Mouse (Mus musculus): Measurements from ENCODE around the gene Nptx1. TPM values are rescaled to one million over a fixed set of nuclear protein-coding genes. Genes with fewer than 3 reads are reported as not detected.

Gene Nptx1
- polyA plus RNA-seq, 1 experiment from 2014 or later: 2.2 TPM

DNA sequence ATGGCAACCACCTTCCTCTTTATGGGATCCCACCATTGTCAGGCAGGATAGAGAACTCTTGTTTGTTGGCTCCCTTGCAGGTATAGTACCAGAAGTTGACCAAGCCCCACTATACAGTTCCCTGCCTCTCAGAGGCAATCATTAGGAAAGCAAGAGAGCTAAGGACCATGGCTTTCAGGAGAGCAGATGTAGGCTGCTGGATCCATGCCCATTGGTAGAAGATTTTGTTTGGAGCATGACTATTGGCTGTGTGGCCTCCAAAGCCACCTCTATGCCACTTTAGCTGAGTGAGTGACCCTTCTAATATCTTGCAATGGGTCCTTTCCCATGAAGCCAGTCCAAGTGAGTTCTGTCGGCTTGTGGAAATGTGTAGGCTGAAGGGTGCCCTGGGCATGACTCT lies 28.2 kb downstream of the Nptx1 start:
- H3K9ac ChIP-seq: no peak overlapping the region
- H3K4me1 ChIP-seq: peaks cover 15% of the 10 kb centered on the region
- whole genome bisulfite sequencing: 90% methylated on average over 1 of the region's 1 CpGs

DNA sequence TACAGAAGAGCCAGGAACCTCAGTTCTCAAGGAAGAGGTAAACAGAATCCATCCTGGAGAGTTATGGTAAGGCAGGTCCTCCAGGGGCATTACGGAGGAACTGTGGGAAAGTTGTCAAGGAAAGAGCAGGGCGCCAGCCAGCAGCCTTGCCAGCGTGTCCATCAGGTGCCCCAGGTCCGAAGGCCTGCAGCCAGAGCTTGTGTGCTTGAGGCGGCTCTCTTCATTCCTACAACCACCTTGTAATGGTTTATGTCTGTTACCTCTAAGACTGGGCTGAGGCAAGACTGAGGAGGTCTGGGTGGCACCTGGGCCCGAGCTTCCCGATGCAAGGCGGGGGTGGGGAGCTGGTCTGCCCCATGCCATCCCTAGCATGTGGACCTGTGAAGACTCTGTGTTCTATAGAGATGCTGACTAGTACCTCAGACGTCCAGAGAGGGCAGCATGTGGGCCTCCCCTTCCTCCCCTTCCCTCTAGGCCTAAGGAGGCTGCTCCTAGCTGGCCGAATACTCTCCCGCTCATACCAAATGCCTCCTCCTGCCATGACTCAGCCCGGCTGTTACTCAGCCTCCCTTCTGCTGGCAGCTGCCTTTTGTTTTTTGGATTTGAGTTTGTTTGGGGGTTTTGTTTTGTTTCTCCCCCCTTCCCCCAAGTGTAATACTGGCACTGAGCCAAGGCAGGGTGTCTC lies 30.7 kb downstream of the Nptx1 start:
- H3K9ac ChIP-seq: no peak overlapping the region
- H3K4me1 ChIP-seq: peaks cover 31% of the 10 kb centered on the region
- 66% methylated on average over 12 of the region's 12 CpGs for WGBS
- H3K9me3 ChIP-seq: peaks cover 4% of the 10 kb centered on the region; the same call in 1 of the 2 replicates
- H3K36me3 ChIP-seq: no peaks in the 10 kb centered on the region
- H3K27me3 ChIP-seq: peaks cover 34% of the 10 kb centered on the region
- no peak overlapping the region for H3K4me2 ChIP-seq (replicated peaks)
- H3K4me3 ChIP-seq: no peak overlapping the region
- no peak overlapping the region for H3K27ac ChIP-seq
- no peak for ATAC-seq (ENCODE audit: low FRiP score, low read depth)

More for the DNA sequence above, 28.2 kb downstream of the Nptx1 start:
- no peak overlapping the region for H3K4me3 ChIP-seq
- peaks cover 4% of the 10 kb centered on the region; the same call in 1 of the 2 replicates for H3K9me3 ChIP-seq
- ATAC-seq (ENCODE audit: low FRiP score, low read depth): no peak
- no peak overlapping the region for H3K4me2 ChIP-seq (replicated peaks)
- H3K27ac ChIP-seq: no peak overlapping the region
- H3K36me3 ChIP-seq: no peaks in the 10 kb centered on the region
- peaks cover 26% of the 10 kb centered on the region for H3K27me3 ChIP-seq

DNA sequence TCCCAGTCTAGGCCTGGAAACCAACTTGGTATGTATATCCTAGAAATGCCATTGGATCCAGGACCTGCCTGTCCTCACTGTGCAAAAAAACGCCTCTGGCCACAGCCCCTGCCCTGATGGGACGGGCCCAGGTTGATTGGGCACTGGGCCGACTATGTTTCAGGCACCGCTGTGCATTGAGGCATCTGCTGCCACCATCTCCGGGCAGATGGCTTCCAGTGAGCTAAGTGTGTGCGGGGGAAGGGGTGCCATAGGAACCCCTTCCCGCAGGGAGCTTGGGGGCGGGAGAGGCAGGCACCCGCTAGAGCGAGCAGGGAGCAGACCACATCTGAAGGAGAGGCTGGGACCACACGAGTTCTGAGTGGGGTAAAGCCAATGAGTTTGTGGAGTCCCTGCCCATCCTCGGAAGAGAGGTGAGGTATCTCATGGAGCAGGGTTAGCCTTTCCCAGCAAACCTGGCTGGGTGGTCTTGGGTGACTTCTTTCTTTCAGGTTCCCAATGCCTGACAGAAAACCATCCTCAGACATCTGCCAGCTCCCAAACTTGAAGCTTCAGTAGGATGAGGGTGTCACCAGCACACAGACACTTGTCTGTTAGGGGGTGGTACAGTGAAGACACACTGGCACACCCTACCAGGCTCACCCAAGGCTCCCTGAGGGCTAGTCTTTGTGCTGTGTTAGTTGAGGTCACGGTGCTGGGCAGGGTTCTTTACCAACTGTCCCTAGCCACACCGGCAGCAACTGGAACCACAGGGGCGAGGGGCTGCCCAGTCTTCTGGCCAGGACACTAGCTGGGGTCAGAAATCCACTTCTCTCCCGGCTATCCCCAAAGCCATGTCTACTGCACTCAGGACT lies 31.5 kb downstream of the Nptx1 start:
- Histone ChIP-seq H3K4me3 (no peak overlapping the region), H3K27me3 (peaks cover 34% of the 10 kb centered on the region), H3K9ac (no peak overlapping the region), H3K4me1 (peaks cover 31% of the 10 kb centered on the region), H3K36me3 (no peaks in the 10 kb centered on the region), H3K27ac (no peak overlapping the region), H3K9me3 (no peaks in the 10 kb centered on the region), H3K4me2 (replicated peaks) (peak overlapping the region; percentile 61; the same call in 1 of the 2 replicates)
- WGBS: 75% methylated on average over 16 of the region's 16 CpGs
- no peak for ATAC-seq (ENCODE audit: low FRiP score, low read depth)

DNA sequence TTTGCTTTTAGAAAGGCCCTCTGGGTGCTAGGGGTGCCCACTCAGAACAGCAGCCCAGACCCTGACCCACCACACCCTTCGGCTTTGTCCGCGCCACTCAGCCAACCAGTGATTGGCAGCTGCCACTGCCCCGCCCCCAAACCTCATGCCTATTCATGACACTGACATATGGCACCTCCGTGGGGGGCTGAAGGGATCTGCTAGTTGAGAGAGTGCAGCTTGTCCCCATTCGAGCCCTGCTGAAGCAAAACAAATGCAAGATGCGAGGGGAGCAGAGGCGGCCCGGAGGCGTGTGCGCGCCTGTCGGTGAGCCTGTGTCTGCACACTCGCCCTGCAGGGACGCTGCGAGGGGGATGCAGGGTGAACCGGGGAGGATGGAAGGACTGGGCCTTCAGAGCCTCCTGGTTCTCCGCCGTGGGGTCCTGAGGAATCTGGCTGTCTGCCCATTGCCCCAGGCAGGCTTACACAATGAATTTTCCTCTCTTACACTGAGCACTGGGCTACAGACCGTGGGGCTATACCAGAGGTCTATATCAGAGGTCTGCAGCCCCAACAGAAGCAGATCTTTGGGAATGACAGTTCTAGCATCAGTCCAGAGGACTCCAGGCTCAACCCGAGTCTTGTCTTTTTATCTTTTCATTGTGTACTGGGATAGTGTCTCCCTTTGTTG lies 32.5 kb downstream of the Nptx1 start:
- H3K27ac ChIP-seq: no peak overlapping the region
- ATAC-seq (ENCODE audit: low FRiP score, low read depth): peak; percentile 25; the same call in 1 of the 2 replicates
- peak overlapping the region; percentile 61 for H3K4me2 ChIP-seq (replicated peaks)
- peak overlapping the region; percentile 30 for H3K4me3 ChIP-seq
- H3K4me1 ChIP-seq: peaks cover 36% of the 10 kb centered on the region
- H3K9ac ChIP-seq: 0 out of 2 replicates have a peak overlapping the region, but pooled peaks have one; percentile 51
- WGBS: 3% methylated on average over 21 of the region's 21 CpGs
- no peaks in the 10 kb centered on the region for H3K36me3 ChIP-seq
- H3K9me3 ChIP-seq: no peaks in the 10 kb centered on the region
- H3K27me3 ChIP-seq: peaks cover 34% of the 10 kb centered on the region

DNA sequence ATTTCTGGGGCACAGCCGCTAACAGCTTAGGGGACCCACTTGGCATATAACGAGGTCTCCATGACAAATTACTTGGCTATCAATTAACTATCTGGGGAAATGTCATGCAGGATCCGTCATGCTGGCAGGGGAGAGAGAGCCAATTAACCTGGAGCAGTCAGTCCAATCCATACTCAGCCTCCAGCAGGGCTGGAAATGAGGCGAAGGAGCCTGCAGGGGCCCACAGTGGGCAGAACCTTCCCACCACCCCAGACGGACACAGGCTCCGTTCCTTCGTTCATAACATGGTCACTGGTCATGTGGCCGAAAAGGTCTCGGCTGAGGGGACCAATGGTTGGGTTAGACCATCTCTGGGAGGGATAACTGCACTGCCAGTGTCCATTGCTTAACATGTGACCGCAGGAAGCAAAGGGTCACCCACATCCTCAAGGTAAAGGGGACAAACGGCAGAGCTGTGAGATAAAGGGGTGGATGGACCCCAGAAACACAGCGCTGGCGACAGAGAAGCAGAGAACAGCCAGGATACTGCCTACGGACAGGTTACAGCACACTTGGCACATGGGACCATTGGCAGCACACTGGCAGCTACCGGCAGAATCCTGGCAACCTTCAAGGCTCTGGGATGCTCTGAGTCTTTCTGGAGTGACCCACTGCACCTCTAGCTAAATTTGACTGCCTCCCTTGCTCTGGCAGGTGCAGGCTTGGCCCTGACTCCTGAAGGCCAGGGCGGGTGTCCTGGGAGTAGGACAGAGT lies 33.3 kb downstream of the Nptx1 start:
- peaks cover 34% of the 10 kb centered on the region for H3K27me3 ChIP-seq
- peak overlapping the region; percentile 61 for H3K4me2 ChIP-seq (replicated peaks)
- 48% methylated on average over 16 of the region's 16 CpGs for WGBS
- no peak overlapping the region for H3K27ac ChIP-seq
- peaks cover 2% of the 10 kb centered on the region; the same call in 1 of the 2 replicates for H3K36me3 ChIP-seq
- no peak overlapping the region for H3K4me3 ChIP-seq
- peaks cover 36% of the 10 kb centered on the region for H3K4me1 ChIP-seq
- no peak for ATAC-seq (ENCODE audit: low FRiP score, low read depth)
- no peaks in the 10 kb centered on the region for H3K9me3 ChIP-seq
- 0 out of 2 replicates have a peak overlapping the region, but pooled peaks have one; percentile 51 for H3K9ac ChIP-seq

DNA sequence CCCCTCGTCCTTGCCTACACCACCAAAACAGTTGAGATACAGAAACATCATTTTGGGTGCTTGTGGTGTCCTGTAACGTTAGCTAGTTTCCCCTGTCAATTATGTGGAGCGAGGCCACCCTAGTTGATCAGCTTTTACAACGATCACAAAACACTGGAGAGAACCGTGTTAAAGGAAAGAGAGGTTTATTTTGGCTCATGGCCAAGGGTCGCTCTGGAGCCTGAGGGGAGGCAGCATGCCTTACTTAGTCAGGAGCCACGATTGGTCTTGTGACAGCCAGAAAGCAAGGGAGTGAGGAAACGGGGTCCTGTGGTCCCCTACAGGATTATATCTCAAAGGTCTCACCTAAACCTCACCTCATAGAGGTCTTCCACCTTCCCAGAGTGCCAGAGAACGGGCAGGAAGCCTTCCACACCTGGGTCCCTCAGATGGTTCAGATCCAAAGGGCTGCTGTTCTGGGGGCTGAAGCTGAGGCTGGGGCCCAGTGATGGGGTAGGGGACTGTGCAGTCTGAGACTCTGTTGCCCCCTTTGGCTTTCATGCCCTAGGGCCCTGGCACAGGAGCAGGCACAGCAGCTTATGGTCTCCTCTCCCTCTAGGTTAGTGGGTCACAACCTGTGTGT lies 34.4 kb downstream of the Nptx1 start:
- ATAC-seq (ENCODE audit: low FRiP score, low read depth): no peak
- peaks cover 36% of the 10 kb centered on the region for H3K4me1 ChIP-seq
- H3K9me3 ChIP-seq: no peaks in the 10 kb centered on the region
- H3K27ac ChIP-seq: no peak overlapping the region
- peaks cover 34% of the 10 kb centered on the region for H3K27me3 ChIP-seq
- WGBS: 34% methylated on average over 9 of the region's 9 CpGs
- H3K36me3 ChIP-seq: peaks cover 13% of the 10 kb centered on the region
- H3K9ac ChIP-seq: no peak overlapping the region
- no peak overlapping the region for H3K4me2 ChIP-seq (replicated peaks)
- H3K4me3 ChIP-seq: no peak overlapping the region

DNA sequence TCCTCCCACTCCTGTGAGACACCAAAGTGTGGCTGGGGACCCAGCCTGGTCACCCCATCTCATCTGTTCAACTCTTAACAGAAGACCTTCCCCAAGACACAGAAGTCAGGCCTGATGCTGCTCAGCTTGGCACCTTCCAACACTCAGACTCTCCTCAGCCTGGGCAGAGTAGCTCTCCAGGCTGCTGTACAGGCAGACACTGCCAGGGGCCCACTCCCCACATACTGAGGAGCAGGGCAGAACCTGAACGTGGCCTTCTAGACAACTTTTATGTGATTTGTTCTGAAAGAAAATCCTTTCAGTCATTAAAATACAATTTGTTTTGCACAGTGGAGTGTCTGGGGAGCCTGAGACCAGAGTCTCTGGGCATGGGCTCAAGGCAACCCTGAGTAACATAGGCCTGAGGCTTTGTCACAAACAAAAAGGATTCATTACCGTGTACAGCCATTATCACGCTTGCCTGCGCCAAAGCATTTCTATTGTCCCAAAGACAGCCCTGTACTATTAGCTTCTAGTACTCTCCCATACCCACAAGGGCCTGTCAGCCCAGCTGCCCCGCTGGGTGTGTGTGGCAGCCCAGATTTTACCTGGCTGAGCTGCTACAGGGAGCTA lies 38.3 kb downstream of the Nptx1 start:
- H3K27me3 ChIP-seq: peaks cover 7% of the 10 kb centered on the region
- H3K4me1 ChIP-seq: peaks cover 20% of the 10 kb centered on the region
- H3K36me3 ChIP-seq: peaks cover 45% of the 10 kb centered on the region
- no peaks in the 10 kb centered on the region for H3K9me3 ChIP-seq
- ATAC-seq (ENCODE audit: low FRiP score, low read depth): no peak
- H3K4me3 ChIP-seq: no peak overlapping the region
- no peak overlapping the region for H3K9ac ChIP-seq
- H3K4me2 ChIP-seq (replicated peaks): no peak overlapping the region
- no peak overlapping the region for H3K27ac ChIP-seq
- WGBS: 74% methylated on average over 5 of the region's 5 CpGs

DNA sequence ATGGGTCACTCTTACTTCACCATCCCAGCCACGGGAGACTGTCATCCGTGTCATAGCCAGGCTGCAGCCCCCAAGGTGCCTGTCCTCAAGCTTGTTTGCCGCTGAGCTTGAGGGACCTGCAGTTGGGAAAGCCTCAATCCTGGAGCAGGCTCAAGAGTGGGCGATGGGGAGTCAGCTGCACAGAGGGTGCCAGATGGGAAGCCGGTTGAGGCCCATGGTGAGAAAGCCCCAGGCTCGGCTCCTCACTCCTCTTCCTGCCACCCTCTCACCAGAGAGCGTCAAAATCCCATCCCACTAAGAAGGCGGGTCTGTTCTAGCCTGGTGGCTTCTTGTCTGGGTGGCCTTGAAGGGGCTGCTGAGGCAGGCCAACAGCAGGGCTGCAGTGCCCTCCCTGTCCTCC lies 39.8 kb downstream of the Nptx1 start:
- Histone ChIP-seq H3K36me3 (peaks cover 55% of the 10 kb centered on the region), H3K4me2 (replicated peaks) (no peak overlapping the region), H3K27me3 (no peaks in the 10 kb centered on the region), H3K4me1 (peaks cover 5% of the 10 kb centered on the region), H3K27ac (no peak overlapping the region), H3K9ac (no peak overlapping the region), H3K4me3 (no peak overlapping the region), H3K9me3 (no peaks in the 10 kb centered on the region)
- no peak for ATAC-seq (ENCODE audit: low FRiP score, low read depth)
- WGBS: 84% methylated on average over 8 of the region's 8 CpGs

DNA sequence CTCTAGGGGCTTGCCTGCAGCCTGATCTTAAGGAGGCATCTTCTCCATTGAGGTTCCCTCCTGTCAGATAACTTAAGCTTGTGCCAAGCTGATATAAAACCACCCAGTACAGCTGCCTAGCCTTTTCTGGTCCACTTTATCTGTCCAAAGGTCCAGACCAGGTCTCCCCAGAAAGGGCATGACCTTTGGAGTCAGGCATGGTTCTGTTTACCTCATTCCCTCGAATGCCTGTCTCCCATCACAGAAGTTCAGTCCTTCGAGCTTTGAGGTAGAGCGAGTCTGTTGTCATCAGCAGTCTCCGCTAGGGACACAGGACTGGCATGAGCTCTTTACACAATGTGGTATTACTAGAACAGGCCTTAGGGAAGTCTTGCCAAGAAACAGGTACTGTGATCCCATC lies 41.2 kb downstream of the Nptx1 start:
- Histone ChIP-seq H3K27me3 (no peaks in the 10 kb centered on the region), H3K4me3 (no peak overlapping the region), H3K4me1 (peaks cover 5% of the 10 kb centered on the region; the same call in 1 of the 2 replicates), H3K36me3 (peaks cover 69% of the 10 kb centered on the region), H3K9me3 (no peaks in the 10 kb centered on the region), H3K4me2 (replicated peaks) (no peak overlapping the region), H3K27ac (no peak overlapping the region), H3K9ac (no peak overlapping the region)
- WGBS: 77% methylated on average over 4 of the region's 4 CpGs
- ATAC-seq (ENCODE audit: low FRiP score, low read depth): no peak

DNA sequence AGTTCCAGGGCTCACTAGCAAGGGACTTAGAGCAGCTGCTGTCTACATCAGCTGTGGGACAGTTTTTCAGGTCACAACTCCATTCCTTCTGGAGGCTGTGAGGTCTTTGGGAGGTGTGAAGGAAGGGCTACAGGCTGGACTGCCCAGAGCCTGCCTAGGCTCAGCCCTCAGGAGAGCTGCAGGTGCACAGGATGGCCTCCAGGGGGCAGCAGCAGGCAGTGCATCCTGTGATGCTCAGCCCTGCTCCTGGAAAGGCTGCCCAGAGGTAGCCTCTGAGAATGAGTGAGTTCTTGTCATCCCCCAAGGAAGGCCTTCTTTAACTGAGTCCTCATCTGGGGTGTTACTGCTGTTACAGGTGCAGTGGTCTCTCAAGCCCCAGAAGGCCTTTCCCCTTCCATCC lies 43.9 kb downstream of the Nptx1 start:
- Histone ChIP-seq H3K9me3 (no peaks in the 10 kb centered on the region), H3K27ac (no peak overlapping the region), H3K9ac (no peak overlapping the region), H3K4me1 (no peaks in the 10 kb centered on the region), H3K4me2 (replicated peaks) (no peak overlapping the region), H3K27me3 (no peaks in the 10 kb centered on the region), H3K4me3 (no peak overlapping the region), H3K36me3 (peaks cover 87% of the 10 kb centered on the region)
- ATAC-seq (ENCODE audit: low FRiP score, low read depth): no peak; the same call in 1 of the 2 replicates

DNA sequence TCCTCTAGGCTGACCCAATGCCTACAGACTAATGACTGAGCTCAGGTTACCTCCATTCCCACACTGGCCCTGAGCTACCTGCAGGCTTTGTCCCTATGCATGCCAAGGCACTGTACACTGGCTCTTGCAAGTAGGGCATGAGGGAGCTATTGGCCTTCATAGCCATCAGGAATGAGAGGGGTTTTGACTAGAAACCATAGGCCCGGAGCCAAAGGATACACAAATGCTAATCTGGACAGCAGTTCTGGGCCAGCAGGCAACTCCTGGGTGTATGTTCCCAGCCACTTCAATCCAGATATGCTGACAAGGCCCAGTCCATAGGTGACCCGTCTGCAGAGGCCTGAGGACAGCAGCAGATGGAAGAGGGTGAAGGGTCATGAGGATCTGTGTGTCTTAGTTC lies 47.5 kb downstream of the Nptx1 start:
- WGBS: 86% methylated on average over 2 of the region's 2 CpGs
- Histone ChIP-seq H3K4me2 (replicated peaks) (no peak overlapping the region), H3K9ac (no peak overlapping the region), H3K27ac (no peak overlapping the region), H3K36me3 (peaks cover 76% of the 10 kb centered on the region), H3K4me1 (no peaks in the 10 kb centered on the region), H3K9me3 (no peaks in the 10 kb centered on the region), H3K27me3 (no peaks in the 10 kb centered on the region), H3K4me3 (no peak overlapping the region)
- ATAC-seq (ENCODE audit: low FRiP score, low read depth): no peak
